Mouse (Mus musculus) midbrain, embryonic 11.5 days (tissue): ENCODE measurements around the gene Chrnd. TPM values are rescaled to one million over a fixed set of nuclear protein-coding genes. Genes with fewer than 3 reads are reported as not detected.

Experiments used
- ATAC-seq: fragments of 200-750 bp; cut with Nextera tagmentation; 2 replicates; pipeline ENCODE4 v1.8.0; 2017; ENCODE audit warnings: moderate TSS enrichment, moderate library complexity; ENCODE audit not compliant: low FRiP score
- DNase-seq: peaks from one replicate; pipeline ENCODE4 v3.0.0; 2015; ENCODE audit warnings: low spot score; ENCODE audit errors: missing footprints
- H3K27ac ChIP-seq: fragments of 300-500 bp; sonication (generic); 2 replicates; pipeline ENCODE4 v1.5.1; 2014; ENCODE audit warnings: low read depth, low read length
- H3K27me3 ChIP-seq: fragments of 300-500 bp; sonication (generic); 2 replicates; pipeline ENCODE4 v1.6.1; 2014; ENCODE audit warnings: mild to moderate bottlenecking, low read length, moderate library complexity, mixed read lengths; ENCODE audit not compliant: control insufficient read depth, insufficient read depth
- H3K36me3 ChIP-seq: fragments of 300-500 bp; sonication (generic); 2 replicates; pipeline ENCODE4 v1.6.1; 2014; ENCODE audit warnings: mild to moderate bottlenecking, low read length, moderate library complexity, mixed read lengths; ENCODE audit not compliant: control insufficient read depth, insufficient read depth
- H3K4me1 ChIP-seq: fragments of 300-500 bp; sonication (generic); 2 replicates; pipeline ENCODE4 v1.6.1; 2014; ENCODE audit warnings: low read length; ENCODE audit not compliant: control insufficient read depth, insufficient read depth
- H3K4me2 ChIP-seq: fragments of 300-500 bp; sonication (generic); 2 replicates; pipeline ENCODE4 v1.6.1; 2014; ENCODE audit warnings: mild to moderate bottlenecking, moderate library complexity
- H3K4me3 ChIP-seq: fragments of 300-500 bp; sonication (generic); 2 replicates; pipeline ENCODE4 v1.5.1; 2014; ENCODE audit warnings: low read depth, low read length
- H3K9ac ChIP-seq: fragments of 300-500 bp; sonication (generic); 2 replicates; pipeline ENCODE4 v1.6.1; 2014; ENCODE audit warnings: low read length
- H3K9me3 ChIP-seq: fragments of 300-500 bp; sonication (generic); 2 replicates; pipeline ENCODE4 v1.6.1; 2016; ENCODE audit warnings: low read length; ENCODE audit not compliant: control insufficient read depth
- WGBS: fragments of 180-500 bp; shearing (Covaris S2); extraction: QIAGEN DNeasy Blood & Tissue Kit; methylation state at CpG from one replicate; pipeline ENCODE4 v1.1.7; 2014; 5-methylcytosine and 5-hydroxymethylcytosine counted together
- polyA plus RNA-seq: library from polyadenylated mRNA; unstranded; fragments of >200 nt; fragmentation: Nextera tagmentation; extraction: Ambion mirVana; gene quantifications from 2 replicates; pipeline ENCODE4 v1.2.1, GENCODE M21; 2014

The Chrnd gene
- polyA plus RNA-seq, 1 experiment from 2014 or later = not detected

DNA sequence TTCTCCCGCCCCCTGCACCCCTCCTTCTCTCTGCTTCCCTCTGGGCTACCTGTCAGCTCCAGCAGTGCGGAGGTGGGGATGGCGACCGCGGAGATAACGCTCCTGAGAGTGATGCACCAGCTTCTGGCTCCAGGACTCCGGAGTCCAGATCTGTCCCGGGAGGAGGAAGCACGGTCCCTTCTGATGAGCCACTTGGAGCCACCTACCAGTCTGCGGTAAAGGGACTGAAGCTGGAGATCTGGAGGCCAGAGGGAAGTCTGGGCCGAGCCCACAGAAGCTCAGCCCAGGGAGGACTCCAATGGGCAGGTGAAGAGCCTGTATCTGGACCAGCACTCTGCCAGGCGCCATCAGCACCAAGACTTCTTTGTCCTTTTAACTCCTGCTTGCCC lies 34.2 kb upstream of the Chrnd start, which contains the start of gene Ecel1:
TSS of gene Ecel1 (minus strand) at position 323 of the 389 bp plus-strand sequence.
- DNase-seq = peak; percentile 92
- Histone ChIP-seq H3K27me3 (peaks cover 73% of the 10 kb centered on the region), H3K9me3 (no peaks in the 10 kb centered on the region), H3K4me3 (peak within 1 kb of the TSS; percentile 31), H3K4me1 (peaks cover 7% of the 10 kb centered on the region; the same call in 1 of the 2 replicates), H3K9ac (peak within 1 kb of the TSS; percentile 17), H3K4me2 (peak within 1 kb of the TSS; percentile 46), H3K36me3 (no peaks in the 10 kb centered on the region), H3K27ac (no peak within 1 kb of the TSS)
- ATAC-seq = peak; percentile 38; the same call in 1 of the 2 replicates
- WGBS = 3% methylated on average over 11 of the region's 12 CpGs

DNA sequence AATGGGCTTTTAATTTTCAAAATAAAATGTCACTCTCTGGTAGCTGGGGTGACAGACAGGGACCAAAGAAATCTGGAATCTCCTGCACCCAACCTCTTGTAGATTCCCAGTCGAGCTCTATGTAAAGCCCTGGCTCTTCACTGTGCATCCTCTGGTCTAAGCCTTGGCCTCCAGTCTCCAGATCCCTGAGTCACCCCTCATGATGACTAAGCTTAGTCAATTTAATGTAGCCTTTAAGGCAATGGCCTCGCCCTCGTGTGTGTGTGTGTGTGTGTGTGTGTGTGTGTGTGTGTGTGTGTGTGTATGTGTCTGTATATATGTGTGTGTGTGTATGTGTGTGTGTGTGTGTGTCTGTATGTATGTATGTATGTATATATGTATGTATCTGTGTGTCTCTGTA lies 31.0 kb upstream of the Chrnd start:
- Histone ChIP-seq H3K9ac (no peak overlapping the region), H3K4me2 (no peak overlapping the region), H3K36me3 (no peaks in the 10 kb centered on the region), H3K4me1 (peaks cover 3% of the 10 kb centered on the region; the same call in 1 of the 2 replicates), H3K27ac (no peak overlapping the region), H3K27me3 (peaks cover 43% of the 10 kb centered on the region), H3K4me3 (no peak overlapping the region), H3K9me3 (no peaks in the 10 kb centered on the region)
- 80% methylated on average over 3 of the region's 3 CpGs for WGBS
- ATAC-seq (no peak), DNase-seq (no peak)

DNA sequence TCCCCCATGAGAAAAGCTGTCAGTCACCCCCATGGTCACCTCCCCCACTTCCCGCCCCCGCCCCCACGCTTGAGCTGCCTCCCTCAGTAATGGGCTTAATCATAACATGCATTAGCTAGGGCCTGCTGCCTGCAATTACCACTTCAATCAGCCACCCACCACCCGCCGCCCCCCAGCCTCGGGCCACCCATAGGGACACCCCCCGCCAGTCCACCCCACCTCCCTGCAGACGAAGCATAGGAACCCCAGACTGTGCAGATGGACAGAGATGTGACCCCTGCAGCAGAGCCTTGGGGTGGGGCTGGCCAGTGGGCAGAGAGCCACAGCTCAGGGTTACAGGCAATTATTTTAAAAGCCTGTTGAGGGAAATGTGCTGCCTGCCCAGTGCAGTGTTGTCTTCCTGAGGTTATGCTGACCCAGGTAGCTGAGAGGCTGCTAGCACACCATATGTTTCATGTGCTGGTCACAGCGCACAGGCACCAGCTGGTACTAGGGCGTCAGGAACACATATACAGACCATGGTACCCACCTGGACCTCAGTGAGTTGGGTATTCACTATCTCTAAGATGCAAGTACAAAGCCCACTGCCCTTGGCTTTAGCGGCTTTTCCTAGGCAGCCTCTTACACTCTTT lies 26.1 kb upstream of the Chrnd start:
- H3K36me3 ChIP-seq = no peaks in the 10 kb centered on the region
- no peak overlapping the region for H3K9ac ChIP-seq
- ATAC-seq (peak; percentile 55), DNase-seq (no peak)
- no peaks in the 10 kb centered on the region for H3K4me1 ChIP-seq
- WGBS = 47% methylated on average over 11 of the region's 11 CpGs
- no peak overlapping the region for H3K27ac ChIP-seq
- no peak overlapping the region for H3K4me3 ChIP-seq
- H3K27me3 ChIP-seq = no peaks in the 10 kb centered on the region; the same call in 1 of the 2 replicates
- no peak overlapping the region for H3K4me2 ChIP-seq
- H3K9me3 ChIP-seq = no peaks in the 10 kb centered on the region

DNA sequence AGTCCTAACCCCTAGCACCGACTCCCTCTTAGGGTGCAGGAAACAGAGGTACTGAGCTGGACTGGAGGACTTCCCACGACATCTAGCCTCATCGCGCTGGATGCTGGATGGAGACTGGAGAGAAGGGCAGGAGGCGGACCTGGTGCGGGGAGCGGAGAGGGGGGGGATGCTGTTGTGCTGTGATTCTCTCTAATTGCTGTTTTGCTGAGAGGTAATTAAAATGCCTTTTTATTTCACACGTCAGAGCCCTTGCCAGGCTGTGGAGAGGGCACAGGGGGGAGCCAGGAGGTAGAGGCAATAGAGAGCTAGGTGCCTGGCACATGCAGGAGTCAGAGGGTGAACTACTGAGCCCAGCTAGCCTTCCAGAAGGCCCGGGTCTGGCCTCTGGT lies 25.6 kb upstream of the Chrnd start:
- H3K27me3 ChIP-seq = no peaks in the 10 kb centered on the region; the same call in 1 of the 2 replicates
- ATAC-seq = no peak
- H3K9me3 ChIP-seq = no peaks in the 10 kb centered on the region
- H3K4me2 ChIP-seq = no peak overlapping the region
- WGBS = 51% methylated on average over 9 of the region's 9 CpGs
- no peak overlapping the region for H3K4me3 ChIP-seq
- DNase-seq = no peak
- H3K36me3 ChIP-seq = no peaks in the 10 kb centered on the region
- no peaks in the 10 kb centered on the region for H3K4me1 ChIP-seq
- H3K27ac ChIP-seq = no peak overlapping the region
- no peak overlapping the region for H3K9ac ChIP-seq

DNA sequence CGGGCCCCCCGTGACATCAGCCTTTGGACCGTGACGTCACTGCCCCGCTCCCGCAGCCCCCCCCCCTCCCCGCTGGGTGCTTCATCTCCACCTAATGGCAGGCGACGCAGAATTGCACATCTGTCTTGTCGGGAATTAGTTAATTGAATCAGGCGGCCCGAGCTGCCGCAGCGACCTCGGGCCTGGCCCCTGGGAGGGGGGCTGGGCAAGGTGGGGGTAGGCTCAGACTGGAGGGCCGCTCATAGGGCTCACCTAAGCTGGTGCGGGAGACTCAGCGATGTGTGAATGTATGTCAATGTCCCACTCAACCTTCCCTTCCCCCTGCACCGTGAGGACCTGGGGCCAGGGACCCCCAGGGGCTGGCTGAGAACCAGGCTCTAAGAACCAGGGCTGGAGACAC lies 19.9 kb upstream of the Chrnd start:
- Histone ChIP-seq H3K27ac (no peak overlapping the region), H3K4me3 (no peak overlapping the region), H3K9ac (no peak overlapping the region), H3K4me2 (0 out of 2 replicates have a peak overlapping the region, but pooled peaks have one; percentile 0), H3K27me3 (no peaks in the 10 kb centered on the region), H3K4me1 (peaks cover 7% of the 10 kb centered on the region), H3K9me3 (no peaks in the 10 kb centered on the region), H3K36me3 (no peaks in the 10 kb centered on the region)
- ATAC-seq (peak; percentile 51), DNase-seq (peak; percentile 80)
- WGBS = 10% methylated on average over 17 of the region's 19 CpGs

DNA sequence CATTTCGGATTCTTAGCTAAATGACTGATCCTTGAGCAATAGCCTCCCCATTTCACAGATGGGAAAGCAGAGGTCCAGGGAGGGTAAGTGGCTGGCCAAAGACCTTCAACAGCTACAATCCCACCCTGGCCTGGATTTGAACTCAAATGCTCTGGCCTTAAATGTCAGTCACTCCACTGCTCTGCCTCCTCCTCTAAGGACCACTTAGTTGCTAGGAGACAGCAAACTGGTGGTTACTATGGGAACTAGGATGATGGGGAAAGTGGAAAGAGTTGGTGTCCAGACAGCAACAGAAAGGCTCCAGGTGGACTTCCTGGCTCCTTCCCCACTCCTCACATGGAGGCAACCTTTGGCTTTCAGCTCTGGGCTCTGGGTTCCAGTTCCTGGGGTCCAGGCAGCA lies 19.1 kb upstream of the Chrnd start:
- Histone ChIP-seq H3K27ac (no peak overlapping the region), H3K36me3 (no peaks in the 10 kb centered on the region), H3K27me3 (no peaks in the 10 kb centered on the region), H3K9me3 (no peaks in the 10 kb centered on the region), H3K4me1 (peaks cover 7% of the 10 kb centered on the region), H3K4me2 (no peak overlapping the region), H3K9ac (no peak overlapping the region), H3K4me3 (no peak overlapping the region)
- ATAC-seq = no peak
- WGBS = 96% methylated on average over 1 of the region's 1 CpGs
- peak; percentile 90 for DNase-seq

DNA sequence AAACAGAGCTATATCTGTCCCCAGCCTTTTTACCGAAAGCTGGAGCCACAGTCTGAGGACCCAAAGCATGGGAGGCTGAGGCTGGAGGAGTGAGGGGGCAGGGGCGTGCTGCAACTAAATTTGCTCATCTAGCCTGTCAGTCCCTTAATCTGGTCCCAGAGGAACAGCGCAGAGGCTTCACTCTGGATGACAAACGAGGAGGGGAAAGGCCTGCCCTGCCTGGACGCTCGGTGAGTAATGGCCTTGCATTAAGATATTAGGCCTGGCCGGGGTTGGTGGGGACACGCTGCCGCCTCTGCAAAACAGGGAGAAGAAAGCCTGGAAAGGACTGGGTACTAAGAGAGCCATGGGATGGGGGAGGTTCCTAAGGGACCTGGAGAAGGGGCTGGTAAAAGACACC lies 18.1 kb upstream of the Chrnd start:
- H3K36me3 ChIP-seq = no peaks in the 10 kb centered on the region
- peaks cover 7% of the 10 kb centered on the region for H3K4me1 ChIP-seq
- WGBS = 48% methylated on average over 9 of the region's 9 CpGs
- H3K9ac ChIP-seq = no peak overlapping the region
- H3K4me2 ChIP-seq = no peak overlapping the region
- ATAC-seq (no peak), DNase-seq (peak; percentile 70)
- no peak overlapping the region for H3K27ac ChIP-seq
- no peaks in the 10 kb centered on the region for H3K9me3 ChIP-seq
- H3K27me3 ChIP-seq = no peaks in the 10 kb centered on the region
- H3K4me3 ChIP-seq = no peak overlapping the region

DNA sequence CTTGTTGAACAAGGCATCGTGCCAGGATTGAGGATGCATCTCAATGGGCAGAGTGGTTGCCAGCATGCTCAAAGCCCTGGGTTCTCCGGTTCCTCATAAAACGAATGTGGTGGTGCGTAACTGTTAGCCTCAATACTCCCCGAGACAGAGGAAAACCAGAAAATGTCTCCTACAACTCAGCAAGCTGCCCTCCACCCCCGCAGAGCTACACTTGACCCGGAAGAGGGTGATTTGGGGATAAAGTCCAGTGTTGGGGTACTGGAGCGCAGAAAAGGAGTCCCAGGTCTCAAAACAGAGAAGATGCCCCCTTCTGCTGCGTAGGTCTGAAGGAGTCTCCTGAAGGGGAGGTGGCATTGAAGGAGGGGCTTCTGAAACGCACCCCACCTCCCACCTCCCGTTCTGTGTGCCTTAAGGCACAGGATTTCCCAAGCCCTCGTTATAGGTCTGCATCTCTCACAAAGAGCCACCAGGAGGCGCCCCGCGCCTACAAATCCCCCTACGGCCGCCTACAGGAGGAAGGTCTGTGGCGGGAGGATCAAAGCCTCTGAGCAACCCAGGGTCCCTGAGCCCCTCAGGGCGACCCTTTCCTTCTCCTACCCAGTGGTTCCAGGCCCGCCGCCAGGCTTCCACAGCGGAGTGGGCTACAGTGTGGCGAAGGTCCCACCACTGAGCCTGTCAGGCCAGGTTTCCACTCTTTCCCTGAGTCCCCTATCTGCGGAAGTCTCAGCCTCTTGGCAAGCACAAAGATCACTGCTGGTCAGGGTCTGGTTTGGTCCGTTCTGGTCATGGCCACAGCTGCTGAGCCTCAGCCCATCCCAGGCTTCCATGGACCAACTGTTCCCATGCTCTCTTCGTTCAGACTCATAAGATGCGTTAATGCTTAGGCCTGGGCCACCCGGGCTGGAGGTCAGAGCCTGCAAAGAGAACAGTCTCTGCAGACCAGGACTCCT lies 16.1 kb upstream of the Chrnd start:
- peak overlapping the region; percentile 23; the same call in 1 of the 2 replicates for H3K4me2 ChIP-seq
- no peak overlapping the region for H3K27ac ChIP-seq
- peaks cover 10% of the 10 kb centered on the region for H3K4me1 ChIP-seq
- DNase-seq = peak; percentile 98
- H3K4me3 ChIP-seq = no peak overlapping the region
- H3K36me3 ChIP-seq = no peaks in the 10 kb centered on the region
- no peak overlapping the region; the same call in 1 of the 2 replicates for H3K9ac ChIP-seq
- no peaks in the 10 kb centered on the region for H3K27me3 ChIP-seq
- ATAC-seq = peak; percentile 40
- WGBS = 25% methylated on average over 27 of the region's 28 CpGs
- no peaks in the 10 kb centered on the region for H3K9me3 ChIP-seq

DNA sequence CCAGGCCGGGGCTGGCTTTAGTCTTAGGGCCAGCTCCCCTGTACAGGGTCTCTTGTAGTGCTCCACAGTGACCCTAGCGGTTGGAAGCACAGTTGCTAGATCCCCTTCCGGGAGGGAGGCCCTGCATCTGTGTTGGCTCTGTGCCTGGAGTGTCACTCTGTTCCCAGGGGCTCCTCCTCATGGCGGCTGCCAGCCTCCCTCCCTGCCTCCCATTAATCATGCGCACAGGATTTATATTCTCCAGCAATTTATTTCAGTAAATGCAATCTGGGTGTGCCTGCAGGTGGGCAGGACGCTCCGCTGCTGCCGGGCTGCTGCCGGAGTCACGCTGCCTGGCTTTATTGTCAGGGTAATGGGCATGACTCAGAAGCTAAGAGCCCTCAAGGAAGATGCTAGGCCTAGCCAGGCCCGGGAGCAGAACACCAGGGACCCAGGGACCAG lies 14.5 kb upstream of the Chrnd start:
- Histone ChIP-seq H3K9ac (no peak overlapping the region), H3K27ac (no peak overlapping the region), H3K36me3 (no peaks in the 10 kb centered on the region), H3K4me3 (no peak overlapping the region), H3K27me3 (no peaks in the 10 kb centered on the region), H3K4me2 (peak overlapping the region; percentile 4; the same call in 1 of the 2 replicates), H3K9me3 (no peaks in the 10 kb centered on the region), H3K4me1 (peaks cover 5% of the 10 kb centered on the region; the same call in 1 of the 2 replicates)
- DNase-seq (peak; percentile 87), ATAC-seq (peak; percentile 80)
- WGBS = 9% methylated on average over 11 of the region's 11 CpGs
